9 mouse cellular contexts compared by ENCODE assay signal in genomic region chr14:11774476-11775037, GRCm38 (mm10).
DNase-seq lines count a peak whose midpoint lies in the region; ATAC-seq and TF ChIP-seq lines count a peak whose summit lies in the region.
"Had no signal": no experiment of that assay in that cellular context is flagged by ENCODE, and none has a peak within 500 bp of the region (broad histone marks: within the 10 kb centered on the region; RNA-seq: fewer than 3 reads in every experiment).

No protein-coding gene starts in this region.

- peak overlapping the region; percentile 92 for H3K27ac ChIP-seq in gastrocnemius, adult 2 months
- H3K27ac ChIP-seq in lung, embryonic 16.5 days (ENCODE audit: low read length), result no peak overlapping the region
- H3K27ac ChIP-seq in embryonic facial prominence, embryonic 14.5 days (replicated peaks; ENCODE audit: low read depth, low read length), result no peak overlapping the region
- H3K27ac ChIP-seq: embryonic facial prominence, embryonic 15.5 days; liver, embryonic 13.5 days had no signal

- DNase-seq in gastrocnemius, adult 2 months, result peak; percentile 39
- no peak for DNase-seq in gastrocnemius, postnatal 36 days
- DNase-seq in lung, adult 18-20 months, result no peak
- DNase-seq in embryonic facial prominence, embryonic 14.5 days (ENCODE audit: low spot score), result peak; percentile 79
- peak; percentile 69 for DNase-seq in skeletal muscle tissue, adult 2 months (ENCODE audit: low read depth, low spot score)
- no peak for DNase-seq in c-Kit-positive CD71-positive TER-119-positive erythroid progenitor cells, embryonic 14.5 days (ENCODE audit: low spot score)
- DNase-seq: liver, embryonic 13.5 days had no signal

- 36% methylated on average over 4 of the region's 4 CpGs for WGBS in lung, embryonic 16.5 days
- 36% methylated on average over 4 of the region's 4 CpGs for WGBS in embryonic facial prominence, embryonic 14.5 days

- no peaks in the 10 kb centered on the region for H3K36me3 ChIP-seq in lung, embryonic 16.5 days (ENCODE audit: control insufficient read depth, insufficient read depth, low read length)
- H3K36me3 ChIP-seq in embryonic facial prominence, embryonic 14.5 days (ENCODE audit: control insufficient read depth, insufficient read depth, low read length), result no peaks in the 10 kb centered on the region
- H3K36me3 ChIP-seq: embryonic facial prominence, embryonic 15.5 days; liver, embryonic 13.5 days had no signal

- no peaks in the 10 kb centered on the region for H3K9me3 ChIP-seq in lung, embryonic 16.5 days (ENCODE audit: control insufficient read depth, low read length)
- H3K9me3 ChIP-seq in embryonic facial prominence, embryonic 14.5 days (ENCODE audit: control insufficient read depth, low read length), result no peaks in the 10 kb centered on the region
- H3K9me3 ChIP-seq: embryonic facial prominence, embryonic 15.5 days; liver, embryonic 13.5 days had no signal

- H3K4me1 ChIP-seq in lung, embryonic 16.5 days (replicated peaks; ENCODE audit: control insufficient read depth, insufficient read depth, low read length), result peaks cover 21% of the 10 kb centered on the region
- peaks cover 23% of the 10 kb centered on the region for H3K4me1 ChIP-seq in embryonic facial prominence, embryonic 14.5 days (ENCODE audit: control insufficient read depth, insufficient read depth, low read length)

- H3K9ac ChIP-seq in lung, embryonic 16.5 days (ENCODE audit: low read length), result no peak overlapping the region
- no peak overlapping the region for H3K9ac ChIP-seq in embryonic facial prominence, embryonic 14.5 days (ENCODE audit: low read depth, low read length)
- H3K9ac ChIP-seq: embryonic facial prominence, embryonic 15.5 days; liver, embryonic 13.5 days had no signal

- peak overlapping the region; percentile 46 for H3K4me3 ChIP-seq in gastrocnemius, adult 2 months
- H3K4me3 ChIP-seq in lung, embryonic 16.5 days (ENCODE audit: low read length), result no peak overlapping the region
- H3K4me3 ChIP-seq in embryonic facial prominence, embryonic 14.5 days (ENCODE audit: low read depth, low read length), result no peak overlapping the region
- H3K4me3 ChIP-seq: embryonic facial prominence, embryonic 15.5 days; liver, embryonic 13.5 days had no signal

- H3K27me3 ChIP-seq in lung, embryonic 16.5 days (ENCODE audit: control insufficient read depth, insufficient read depth, low read depth, low read length), result no peaks in the 10 kb centered on the region
- no peaks in the 10 kb centered on the region for H3K27me3 ChIP-seq in embryonic facial prominence, embryonic 14.5 days (replicated peaks; ENCODE audit: control insufficient read depth, insufficient read depth, low read length)
- H3K27me3 ChIP-seq: embryonic facial prominence, embryonic 15.5 days; liver, embryonic 13.5 days had no signal

- no peak overlapping the region for H3K4me2 ChIP-seq in lung, embryonic 16.5 days (ENCODE audit: low read depth, low read length)
- H3K4me2 ChIP-seq in embryonic facial prominence, embryonic 14.5 days (ENCODE audit: low read depth, low read length), result no peak overlapping the region
- H3K4me2 ChIP-seq: embryonic facial prominence, embryonic 15.5 days; liver, embryonic 13.5 days had no signal

- no peak for TF ChIP-seq CTCF in gastrocnemius, adult 2 months (IDR thresholded peaks at IDR 0.05)

- intact Hi-C loops in gastrocnemius, adult 2 months (cut with DNase I), result no loop called here
- intact Hi-C loops in gastrocnemius, postnatal 36 days (cut with DNase I), result no loop called here

- ATAC-seq in lung, embryonic 16.5 days (ENCODE audit: low read depth), result peak; percentile 81; the same call in 1 of the 2 replicates
- ATAC-seq in embryonic facial prominence, embryonic 14.5 days (ENCODE audit: low read depth), result peak; percentile 64; the same call in 1 of the 2 replicates

Comparison
In these comparisons a context has a peak if more than half of its experiments do, and no peak if none do; other contexts are left out.
1. DNase-seq: peak in gastrocnemius, adult 2 months (single experiment), embryonic facial prominence, embryonic 14.5 days (single experiment) and skeletal muscle tissue, adult 2 months (single experiment); none in gastrocnemius, postnatal 36 days (0 of 2), lung, adult 18-20 months (0 of 2) and c-Kit-positive CD71-positive TER-119-positive erythroid progenitor cells, embryonic 14.5 days (single experiment).